Mouse (Mus musculus): ENCODE data around the gene Ccr4. TPM values are rescaled to one million over a fixed set of nuclear protein-coding genes. Genes with fewer than 3 reads are reported as not detected.

Ccr4 gene
- polyA plus RNA-seq, 1 experiment from 2014 or later = 0.08 TPM

GRCm38 (mm10) chr9:114501913-114502312 is 2.8 kb downstream of the Ccr4 start:
- no peak for DNase-seq (ENCODE audit: low spot score)
- Histone ChIP-seq H3K27me3 (replicated peaks; ENCODE audit: control insufficient read depth, insufficient read depth, low read length) (no peaks in the 10 kb centered on the region), H3K4me3 (ENCODE audit: low read depth, low read length) (no peak overlapping the region), H3K9me3 (ENCODE audit: control insufficient read depth, low read length) (no peaks in the 10 kb centered on the region), H3K4me2 (ENCODE audit: low read length) (no peak overlapping the region), H3K9ac (ENCODE audit: low read length) (no peak overlapping the region), H3K27ac (ENCODE audit: low read depth) (no peak overlapping the region), H3K36me3 (ENCODE audit: control insufficient read depth, insufficient read depth, low read length) (no peaks in the 10 kb centered on the region), H3K4me1 (replicated peaks; ENCODE audit: control insufficient read depth, insufficient read depth, low read length) (no peaks in the 10 kb centered on the region)
- WGBS = 96% methylated on average over 11 of the region's 11 CpGs
- ATAC-seq (replicated peaks; ENCODE audit: low FRiP score, low TSS enrichment, low read depth) = no peak

GRCm38 (mm10) chr9:114501111-114501510 is 3.6 kb downstream of the Ccr4 start:
- H3K4me3 ChIP-seq (ENCODE audit: low read depth, low read length) = no peak overlapping the region
- H3K9me3 ChIP-seq (ENCODE audit: control insufficient read depth, low read length) = no peaks in the 10 kb centered on the region
- DNase-seq (ENCODE audit: low spot score) (no peak), ATAC-seq (replicated peaks; ENCODE audit: low FRiP score, low TSS enrichment, low read depth) (no peak)
- no peak overlapping the region for H3K4me2 ChIP-seq (ENCODE audit: low read length)
- H3K27me3 ChIP-seq (replicated peaks; ENCODE audit: control insufficient read depth, insufficient read depth, low read length) = no peaks in the 10 kb centered on the region
- H3K27ac ChIP-seq (ENCODE audit: low read depth) = no peak overlapping the region
- H3K36me3 ChIP-seq (ENCODE audit: control insufficient read depth, insufficient read depth, low read length) = no peaks in the 10 kb centered on the region
- no peaks in the 10 kb centered on the region for H3K4me1 ChIP-seq (replicated peaks; ENCODE audit: control insufficient read depth, insufficient read depth, low read length)
- H3K9ac ChIP-seq (ENCODE audit: low read length) = no peak overlapping the region
- 92% methylated on average over 7 of the region's 7 CpGs for WGBS

GRCm38 (mm10) chr9:114499783-114500515 is 4.8 kb downstream of the Ccr4 start:
- 19% methylated on average over 15 of the region's 15 CpGs for WGBS
- Histone ChIP-seq H3K27me3 (replicated peaks; ENCODE audit: control insufficient read depth, insufficient read depth, low read length) (no peaks in the 10 kb centered on the region), H3K27ac (ENCODE audit: low read depth) (no peak overlapping the region), H3K9ac (ENCODE audit: low read length) (no peak overlapping the region), H3K4me1 (replicated peaks; ENCODE audit: control insufficient read depth, insufficient read depth, low read length) (no peaks in the 10 kb centered on the region), H3K4me2 (ENCODE audit: low read length) (no peak overlapping the region), H3K9me3 (ENCODE audit: control insufficient read depth, low read length) (no peaks in the 10 kb centered on the region), H3K4me3 (ENCODE audit: low read depth, low read length) (no peak overlapping the region), H3K36me3 (ENCODE audit: control insufficient read depth, insufficient read depth, low read length) (no peaks in the 10 kb centered on the region)
- ATAC-seq (replicated peaks; ENCODE audit: low FRiP score, low TSS enrichment, low read depth) (peak; percentile 33; the same call in 1 of the 2 replicates), DNase-seq (ENCODE audit: low spot score) (peak; percentile 75)

- Histone ChIP-seq H3K4me1 (replicated peaks; ENCODE audit: control insufficient read depth, insufficient read depth, low read length) (no peaks in the 10 kb centered on the region), H3K4me3 (ENCODE audit: low read depth, low read length) (no peak overlapping the region), H3K9ac (ENCODE audit: low read length) (no peak overlapping the region), H3K4me2 (ENCODE audit: low read length) (no peak overlapping the region), H3K36me3 (ENCODE audit: control insufficient read depth, insufficient read depth, low read length) (no peaks in the 10 kb centered on the region), H3K27ac (ENCODE audit: low read depth) (no peak overlapping the region), H3K27me3 (replicated peaks; ENCODE audit: control insufficient read depth, insufficient read depth, low read length) (no peaks in the 10 kb centered on the region), H3K9me3 (ENCODE audit: control insufficient read depth, low read length) (no peaks in the 10 kb centered on the region)
- WGBS = 6% methylated on average over 11 of the region's 11 CpGs
- DNase-seq (ENCODE audit: low spot score) = peak; percentile 99
- peak; percentile 15; the same call in 1 of the 2 replicates for ATAC-seq (replicated peaks; ENCODE audit: low FRiP score, low TSS enrichment, low read depth)
Observed at GRCm38 (mm10) chr9:114498218-114498617, 6.5 kb downstream of the Ccr4 start.

- 79% methylated on average over 7 of the region's 7 CpGs for WGBS
- no peak overlapping the region for H3K27ac ChIP-seq (ENCODE audit: low read depth)
- H3K27me3 ChIP-seq (replicated peaks; ENCODE audit: control insufficient read depth, insufficient read depth, low read length) = no peaks in the 10 kb centered on the region
- H3K4me2 ChIP-seq (ENCODE audit: low read length) = no peak overlapping the region
- no peaks in the 10 kb centered on the region for H3K9me3 ChIP-seq (ENCODE audit: control insufficient read depth, low read length)
- H3K36me3 ChIP-seq (ENCODE audit: control insufficient read depth, insufficient read depth, low read length) = no peaks in the 10 kb centered on the region
- H3K9ac ChIP-seq (ENCODE audit: low read length) = no peak overlapping the region
- no peak overlapping the region for H3K4me3 ChIP-seq (ENCODE audit: low read depth, low read length)
- no peaks in the 10 kb centered on the region for H3K4me1 ChIP-seq (replicated peaks; ENCODE audit: control insufficient read depth, insufficient read depth, low read length)
- no peak for ATAC-seq (replicated peaks; ENCODE audit: low FRiP score, low TSS enrichment, low read depth)
- no peak for DNase-seq (ENCODE audit: low spot score)
Observed at GRCm38 (mm10) chr9:114496469-114496868, 8.2 kb downstream of the Ccr4 start.

GRCm38 (mm10) chr9:114487481-114488258 is 17.0 kb downstream of the Ccr4 start:
- 77% methylated on average over 23 of the region's 23 CpGs for WGBS
- Histone ChIP-seq H3K9ac (ENCODE audit: low read length) (no peak overlapping the region), H3K9me3 (ENCODE audit: control insufficient read depth, low read length) (no peaks in the 10 kb centered on the region), H3K4me3 (ENCODE audit: low read depth, low read length) (no peak overlapping the region), H3K36me3 (ENCODE audit: control insufficient read depth, insufficient read depth, low read length) (no peaks in the 10 kb centered on the region), H3K27me3 (replicated peaks; ENCODE audit: control insufficient read depth, insufficient read depth, low read length) (no peaks in the 10 kb centered on the region), H3K4me1 (replicated peaks; ENCODE audit: control insufficient read depth, insufficient read depth, low read length) (no peaks in the 10 kb centered on the region), H3K27ac (ENCODE audit: low read depth) (0 out of 2 replicates have a peak overlapping the region, but pooled peaks have one; percentile 7), H3K4me2 (ENCODE audit: low read length) (no peak overlapping the region)
- ATAC-seq (replicated peaks; ENCODE audit: low FRiP score, low TSS enrichment, low read depth) = peak; percentile 79
- no peak for DNase-seq (ENCODE audit: low spot score)

- Histone ChIP-seq H3K27ac (ENCODE audit: low read depth) (no peak overlapping the region), H3K27me3 (replicated peaks; ENCODE audit: control insufficient read depth, insufficient read depth, low read length) (no peaks in the 10 kb centered on the region), H3K36me3 (ENCODE audit: control insufficient read depth, insufficient read depth, low read length) (no peaks in the 10 kb centered on the region), H3K4me3 (ENCODE audit: low read depth, low read length) (no peak overlapping the region), H3K9me3 (ENCODE audit: control insufficient read depth, low read length) (no peaks in the 10 kb centered on the region), H3K9ac (ENCODE audit: low read length) (no peak overlapping the region), H3K4me1 (replicated peaks; ENCODE audit: control insufficient read depth, insufficient read depth, low read length) (no peaks in the 10 kb centered on the region), H3K4me2 (ENCODE audit: low read length) (no peak overlapping the region)
- DNase-seq (ENCODE audit: low spot score) = no peak
- ATAC-seq (replicated peaks; ENCODE audit: low FRiP score, low TSS enrichment, low read depth) = no peak
- WGBS = 57% methylated on average over 4 of the region's 4 CpGs
Observed at GRCm38 (mm10) chr9:114486808-114487207, 17.9 kb downstream of the Ccr4 start.

- Histone ChIP-seq H3K4me1 (replicated peaks; ENCODE audit: control insufficient read depth, insufficient read depth, low read length) (no peaks in the 10 kb centered on the region), H3K27me3 (replicated peaks; ENCODE audit: control insufficient read depth, insufficient read depth, low read length) (no peaks in the 10 kb centered on the region), H3K4me2 (ENCODE audit: low read length) (no peak overlapping the region), H3K9me3 (ENCODE audit: control insufficient read depth, low read length) (no peaks in the 10 kb centered on the region), H3K27ac (ENCODE audit: low read depth) (no peak overlapping the region), H3K4me3 (ENCODE audit: low read depth, low read length) (no peak overlapping the region), H3K9ac (ENCODE audit: low read length) (no peak overlapping the region), H3K36me3 (ENCODE audit: control insufficient read depth, insufficient read depth, low read length) (no peaks in the 10 kb centered on the region)
- 73% methylated on average over 5 of the region's 5 CpGs for WGBS
- DNase-seq (ENCODE audit: low spot score) (no peak), ATAC-seq (replicated peaks; ENCODE audit: low FRiP score, low TSS enrichment, low read depth) (no peak)
Observed at GRCm38 (mm10) chr9:114484771-114485170, 19.9 kb downstream of the Ccr4 start.
